Mouse (Mus musculus): Measurements from ENCODE around the gene Nrxn2. TPM values are rescaled to one million over a fixed set of nuclear protein-coding genes. Genes with fewer than 3 reads are reported as not detected.

Nrxn2 gene
- total and polyA plus RNA-seq, 3 experiments = 0.03 to 0.16 TPM; not detected in 1

- ATAC-seq (ENCODE audit: extremely low read depth, insufficient number of reproducible peaks, low FRiP score, poor library complexity, severe bottlenecking) (no peak), DNase-seq (ENCODE audit: low spot score) (no peak)
- Histone ChIP-seq H3K4me1 (ENCODE audit: insufficient read depth, low read depth, low read length) (no peaks in the 10 kb centered on the region), H3K4me3 (ENCODE audit: low read depth, low read length) (no peak overlapping the region), H3K9me3 (replicated peaks) (no peaks in the 10 kb centered on the region), H3K36me3 (replicated peaks) (no peaks in the 10 kb centered on the region), H3K27me3 (ENCODE audit: insufficient read depth, low read length) (peaks cover 13% of the 10 kb centered on the region)
- TF ChIP-seq GATA2 (IDR thresholded peaks at IDR 0.05; ENCODE audit: borderline replicate concordance, low read depth, low read length) (no peak), CTCF (IDR thresholded peaks at IDR 0.05; ENCODE audit: low read depth, low read length) (no peak), GATA1 (IDR thresholded peaks at IDR 0.05; ENCODE audit: borderline replicate concordance, low read length) (no peak), POLR2AphosphoS5 (IDR thresholded peaks at IDR 0.05; ENCODE audit: insufficient replicate concordance, low read depth, low read length) (no peak), TAL1 (conservative IDR thresholded peaks at IDR 0.05; ENCODE audit: low read depth, low read length) (no peak)
Observed at GRCm38 (mm10) chr19:6572001-6572400, 153.5 kb downstream of the Nrxn2 start.

Other genes with a start within 250 kb of the Nrxn2 start
- gene Majin, start 234.3 kb upstream of the Nrxn2 start, total RNA-seq (2014; fragmentation: Nextera tagmentation) = not detected in 2 replicates
- 0.11 TPM in 1 of 2 replicates, not detected in the other for gene Majin, start 234.3 kb upstream of the Nrxn2 start, total RNA-seq (2017)
- gene Majin, start 234.3 kb upstream of the Nrxn2 start, polyA plus RNA-seq (2012) = not detected in 2 replicates
- not detected in 2 replicates for gene Gpha2, start 192.4 kb upstream of the Nrxn2 start, total RNA-seq (2014; fragmentation: Nextera tagmentation)
- not detected in 2 replicates for gene Gpha2, start 192.4 kb upstream of the Nrxn2 start, total RNA-seq (2017)
- not detected in 2 replicates for gene Gpha2, start 192.4 kb upstream of the Nrxn2 start, polyA plus RNA-seq (2012)
- 3.4 and 9.0 TPM in 2 replicates for gene Ppp2r5b, start 182.9 kb upstream of the Nrxn2 start, total RNA-seq (2014; fragmentation: Nextera tagmentation)
- gene Ppp2r5b, start 182.9 kb upstream of the Nrxn2 start, total RNA-seq (2017) = 5.6 and 6.0 TPM in 2 replicates
- gene Ppp2r5b, start 182.9 kb upstream of the Nrxn2 start, polyA plus RNA-seq (2012) = 7.1 and 8.9 TPM in 2 replicates
- gene Atg2a, start 177.1 kb upstream of the Nrxn2 start, total RNA-seq (2014; fragmentation: Nextera tagmentation) = 18.4 and 31.8 TPM in 2 replicates
- gene Atg2a, start 177.1 kb upstream of the Nrxn2 start, total RNA-seq (2017) = 7.0 and 9.4 TPM in 2 replicates
- gene Atg2a, start 177.1 kb upstream of the Nrxn2 start, polyA plus RNA-seq (2012) = 44.4 and 45.0 TPM in 2 replicates
- 18.0 and 18.7 TPM in 2 replicates for gene Ehd1, start 142.0 kb upstream of the Nrxn2 start, total RNA-seq (2014; fragmentation: Nextera tagmentation)
- gene Ehd1, start 142.0 kb upstream of the Nrxn2 start, total RNA-seq (2017) = 22.0 and 23.3 TPM in 2 replicates
- gene Ehd1, start 142.0 kb upstream of the Nrxn2 start, polyA plus RNA-seq (2012) = 132 and 135 TPM in 2 replicates
- gene Cdc42bpg, start 112.3 kb upstream of the Nrxn2 start, total RNA-seq (2014; fragmentation: Nextera tagmentation) = 5.0 and 7.6 TPM in 2 replicates
- 2.0 and 2.4 TPM in 2 replicates for gene Cdc42bpg, start 112.3 kb upstream of the Nrxn2 start, total RNA-seq (2017)
- gene Cdc42bpg, start 112.3 kb upstream of the Nrxn2 start, polyA plus RNA-seq (2012) = 14.1 and 15.4 TPM in 2 replicates
- 51.0 and 53.9 TPM in 2 replicates for gene Men1, start 83.8 kb upstream of the Nrxn2 start, total RNA-seq (2014; fragmentation: Nextera tagmentation)
- 28.8 and 30.9 TPM in 2 replicates for gene Men1, start 83.8 kb upstream of the Nrxn2 start, total RNA-seq (2017)
- 146 and 213 TPM in 2 replicates for gene Men1, start 83.8 kb upstream of the Nrxn2 start, polyA plus RNA-seq (2012)
- 13.3 and 13.4 TPM in 2 replicates for gene Map4k2, start 77.6 kb upstream of the Nrxn2 start, total RNA-seq (2014; fragmentation: Nextera tagmentation)
- gene Map4k2, start 77.6 kb upstream of the Nrxn2 start, total RNA-seq (2017) = 13.2 and 19.4 TPM in 2 replicates
- gene Map4k2, start 77.6 kb upstream of the Nrxn2 start, polyA plus RNA-seq (2012) = 19.3 and 26.6 TPM in 2 replicates
- gene Sf1, start 55.0 kb upstream of the Nrxn2 start, total RNA-seq (2014; fragmentation: Nextera tagmentation) = 511 and 574 TPM in 2 replicates
- gene Sf1, start 55.0 kb upstream of the Nrxn2 start, total RNA-seq (2017) = 96.0 and 104 TPM in 2 replicates
- gene Sf1, start 55.0 kb upstream of the Nrxn2 start, polyA plus RNA-seq (2012) = 1,720 and 2,369 TPM in 2 replicates
- 7.1 TPM in 1 of 2 replicates, not detected in the other for gene Pygm, start 34.3 kb upstream of the Nrxn2 start, total RNA-seq (2014; fragmentation: Nextera tagmentation)
- gene Pygm, start 34.3 kb upstream of the Nrxn2 start, total RNA-seq (2017) = 0.41 and 0.87 TPM in 2 replicates
- 0.13 and 0.14 TPM in 2 replicates for gene Pygm, start 34.3 kb upstream of the Nrxn2 start, polyA plus RNA-seq (2012)
- gene Rasgrp2, start 19.4 kb upstream of the Nrxn2 start, total RNA-seq (2014; fragmentation: Nextera tagmentation) = not detected in 2 replicates
- gene Rasgrp2, start 19.4 kb upstream of the Nrxn2 start, total RNA-seq (2017) = 1.5 and 3.7 TPM in 2 replicates
- gene Rasgrp2, start 19.4 kb upstream of the Nrxn2 start, polyA plus RNA-seq (2012) = 2.3 and 3.5 TPM in 2 replicates
- gene Slc22a12, start 124.3 kb downstream of the Nrxn2 start, total RNA-seq (2014; fragmentation: Nextera tagmentation) = not detected in 2 replicates
- not detected in 2 replicates for gene Slc22a12, start 124.3 kb downstream of the Nrxn2 start, total RNA-seq (2017)
- gene Slc22a12, start 124.3 kb downstream of the Nrxn2 start, polyA plus RNA-seq (2012) = not detected in 2 replicates

Measured in G1E (cell line).